Mouse (Mus musculus): ENCODE data around the gene Sox6.

GRCm38 (mm10) chr7:115824621-115825256 lies 213.9 kb downstream of the Sox6 start:
- no peak for TF ChIP-seq EP300 (IDR thresholded peaks at IDR 0.05; ENCODE audit: insufficient read depth, low read depth, low read length)
- no peak for TF ChIP-seq CTCF (IDR thresholded peaks at IDR 0.05)
